Mouse (Mus musculus) MEL (cell line): ENCODE results near the gene Gm20388. TPM values are rescaled to one million over a fixed set of nuclear protein-coding genes. Genes with fewer than 3 reads are reported as not detected.

ENCODE experiments used
- DNase-seq: peaks from one replicate; pipeline ENCODE4 v3.0.0; 2011; ENCODE audit warnings: low read depth, low spot score
- H3K27ac ChIP-seq: 2 replicates; pipeline ENCODE4 v1.5.1; 2012; ENCODE audit warnings: low read depth, mild to moderate bottlenecking, control low read depth, low read length, moderate library complexity; ENCODE audit not compliant: control insufficient read depth
- H3K27me3 ChIP-seq, 2 experiments: fragments of 150-350 bp in 1 of 2; sonication (generic) in 1 of 2; 2 replicates each; pipeline ENCODE4 v1.6.1; 2012; ENCODE audit warnings: low read length in 2 of 2, mild to moderate bottlenecking in 2 of 2, improper control_type of control experiment in 1 of 2, moderate library complexity in 1 of 2; ENCODE audit not compliant: insufficient read depth in 2 of 2, control insufficient read depth in 1 of 2
- H3K36me3 ChIP-seq, 2 experiments: 2 replicates each; pipeline ENCODE4 v1.6.1; 2012 to 2014; ENCODE audit warnings: low read length in 2 of 2, improper control_type of control experiment in 1 of 2, inconsistent platforms in 1 of 2, mild to moderate bottlenecking in 1 of 2; ENCODE audit not compliant: insufficient read depth in 2 of 2, control insufficient read depth in 1 of 2
- H3K4me1 ChIP-seq, 2 experiments: fragments of 150-350 bp in 1 of 2; sonication (generic) in 1 of 2; 2 replicates each; pipeline ENCODE4 v1.6.1; 2012; ENCODE audit warnings: low read length in 2 of 2, improper control_type of control experiment in 1 of 2, mild to moderate bottlenecking in 1 of 2; ENCODE audit not compliant: insufficient read depth in 2 of 2, control insufficient read depth in 1 of 2
- H3K4me3 ChIP-seq, 2 experiments: fragments of 150-350 bp in 1 of 2; sonication (generic) in 1 of 2; 2 replicates each; pipeline ENCODE4 v1.5.1; 2012; ENCODE audit warnings: low read depth in 2 of 2, low read length in 2 of 2, mild to moderate bottlenecking in 2 of 2, moderate library complexity in 2 of 2, control low read depth in 1 of 2, improper control_type of control experiment in 1 of 2; ENCODE audit not compliant: control insufficient read depth in 1 of 2, insufficient read depth in 1 of 2
- H3K79me2 ChIP-seq: 2 replicates; pipeline ENCODE4 v1.6.1; 2012; ENCODE audit warnings: mild to moderate bottlenecking, low read length, moderate library complexity; ENCODE audit not compliant: control insufficient read depth, poor library complexity, insufficient read depth
- H3K9ac ChIP-seq: 2 replicates; pipeline ENCODE4 v1.6.1; 2012; ENCODE audit warnings: low read depth, mild to moderate bottlenecking, control low read depth, low read length, moderate library complexity; ENCODE audit not compliant: control insufficient read depth, poor library complexity, severe bottlenecking
- H3K9me3 ChIP-seq: fragments of 150-350 bp; sonication (generic); replicated peaks from 2 replicates; pipeline ENCODE4 v1.6.1; 2012; ENCODE audit warnings: mild to moderate bottlenecking, low read length, improper control_type of control experiment, moderate library complexity; ENCODE audit not compliant: insufficient read depth
- BHLHE40 ChIP-seq: IDR thresholded peaks from 2 replicates; pipeline ENCODE4 v1.6.1; 2012; ENCODE audit warnings: low read depth, mild to moderate bottlenecking, inconsistent platforms, low read length, improper control_type of control experiment, borderline replicate concordance
- CHD1 ChIP-seq: IDR thresholded peaks from 2 replicates; pipeline ENCODE4 v1.6.1; 2012; ENCODE audit warnings: low read depth, mild to moderate bottlenecking, inconsistent platforms, low read length, improper control_type of control experiment
- CHD2 ChIP-seq: IDR thresholded peaks from 2 replicates; pipeline ENCODE4 v1.6.1; 2011; ENCODE audit warnings: low read length, improper control_type of control experiment
- CTCF ChIP-seq, 3 experiments: IDR thresholded peaks in 2 of 3; conservative IDR thresholded peaks in 1 of 3; 2 replicates each; pipeline ENCODE4 v1.5.1; 2011 to 2012; ENCODE audit warnings: low read length in 3 of 3, low read depth in 2 of 3, mild to moderate bottlenecking in 2 of 3, improper control_type of control experiment in 1 of 3, inconsistent platforms in 1 of 3, mixed read lengths in 1 of 3, moderate library complexity in 1 of 3; ENCODE audit not compliant: control insufficient read depth in 1 of 3, insufficient read depth in 1 of 3, poor library complexity in 1 of 3, severe bottlenecking in 1 of 3
- E2F4 ChIP-seq: IDR thresholded peaks from 2 replicates; pipeline ENCODE4 v1.6.1; 2011; ENCODE audit warnings: low read depth, low read length, improper control_type of control experiment, borderline replicate concordance
- ELF1 ChIP-seq: IDR thresholded peaks from 2 replicates; pipeline ENCODE4 v1.6.1; 2014; ENCODE audit warnings: low read depth, mild to moderate bottlenecking, inconsistent platforms, low read length, improper control_type of control experiment, moderate library complexity
- EP300 ChIP-seq, 2 experiments: IDR thresholded peaks; 2 replicates each; pipeline ENCODE4 v1.6.1; 2011; ENCODE audit warnings: improper control_type of control experiment in 2 of 2, low read length in 2 of 2, low read depth in 1 of 2, mild to moderate bottlenecking in 1 of 2
- ETS1 ChIP-seq: IDR thresholded peaks from 2 replicates; pipeline ENCODE4 v1.6.1; 2012; ENCODE audit warnings: low read depth, mild to moderate bottlenecking, inconsistent platforms, low read length, improper control_type of control experiment, moderate library complexity
- GABPA ChIP-seq: IDR thresholded peaks from 2 replicates; pipeline ENCODE4 v1.6.1; 2012; ENCODE audit warnings: low read depth, mild to moderate bottlenecking, inconsistent platforms, low read length, improper control_type of control experiment, moderate library complexity
- GATA1 ChIP-seq: IDR thresholded peaks from 2 replicates; pipeline ENCODE4 v1.6.1; 2011; ENCODE audit warnings: low read depth, low read length, improper control_type of control experiment
- HCFC1 ChIP-seq: IDR thresholded peaks from 2 replicates; pipeline ENCODE4 v1.6.1; 2012; ENCODE audit warnings: low read depth, mild to moderate bottlenecking, inconsistent platforms, low read length, improper control_type of control experiment, moderate library complexity
- JUND ChIP-seq: IDR thresholded peaks from 2 replicates; pipeline ENCODE4 v1.6.1; 2011; ENCODE audit warnings: low read depth, mild to moderate bottlenecking, improper control_type of control experiment, low read length
- MAFK ChIP-seq: IDR thresholded peaks from 2 replicates; pipeline ENCODE4 v1.6.1; 2011; ENCODE audit warnings: low read depth, mild to moderate bottlenecking, low read length, improper control_type of control experiment, borderline replicate concordance
- MAZ ChIP-seq: IDR thresholded peaks from 2 replicates; pipeline ENCODE4 v1.6.1; 2012; ENCODE audit warnings: low read depth, mild to moderate bottlenecking, inconsistent platforms, low read length, improper control_type of control experiment
- MEF2A ChIP-seq: IDR thresholded peaks from 2 replicates; pipeline ENCODE4 v1.6.1; 2014; ENCODE audit warnings: low read depth, mild to moderate bottlenecking, inconsistent platforms, low read length, improper control_type of control experiment; ENCODE audit not compliant: poor library complexity, insufficient replicate concordance, severe bottlenecking; ENCODE audit errors: extremely low read depth
- MXI1 ChIP-seq: IDR thresholded peaks from 2 replicates; pipeline ENCODE4 v1.6.1; 2011; ENCODE audit warnings: mild to moderate bottlenecking, low read depth, low read length, improper control_type of control experiment
- MYB ChIP-seq: IDR thresholded peaks from 2 replicates; pipeline ENCODE4 v1.6.1; 2011; ENCODE audit warnings: mild to moderate bottlenecking, low read depth, low read length, improper control_type of control experiment
- MYC ChIP-seq: IDR thresholded peaks from 2 replicates; pipeline ENCODE4 v1.6.1; 2011; ENCODE audit warnings: low read depth, mild to moderate bottlenecking, low read length, improper control_type of control experiment, moderate library complexity
- NELFE ChIP-seq: IDR thresholded peaks from 2 replicates; pipeline ENCODE4 v1.6.1; 2011; ENCODE audit warnings: low read depth, low read length, improper control_type of control experiment
- NRF1 ChIP-seq: IDR thresholded peaks from 2 replicates; pipeline ENCODE4 v1.6.1; 2014; ENCODE audit warnings: low read depth, mild to moderate bottlenecking, inconsistent platforms, low read length, improper control_type of control experiment, moderate library complexity; ENCODE audit not compliant: poor library complexity, insufficient read depth, severe bottlenecking
- POLR2A ChIP-seq, 2 experiments: IDR thresholded peaks; 2 replicates each; pipeline ENCODE4 v1.6.1; 2011 to 2012; ENCODE audit warnings: low read length in 2 of 2, mild to moderate bottlenecking in 2 of 2, control low read depth in 1 of 2, improper control_type of control experiment in 1 of 2, low read depth in 1 of 2, moderate library complexity in 1 of 2; ENCODE audit not compliant: control insufficient read depth in 1 of 2, insufficient read depth in 1 of 2, poor library complexity in 1 of 2
- POLR2AphosphoS2 ChIP-seq: IDR thresholded peaks from 2 replicates; pipeline ENCODE4 v1.6.1; 2011; ENCODE audit warnings: low read length, improper control_type of control experiment
- RAD21 ChIP-seq: IDR thresholded peaks from 2 replicates; pipeline ENCODE4 v1.6.1; 2011; ENCODE audit warnings: mild to moderate bottlenecking, low read depth, low read length, improper control_type of control experiment
- RCOR1 ChIP-seq: IDR thresholded peaks from 2 replicates; pipeline ENCODE4 v1.6.1; 2012; ENCODE audit warnings: low read depth, mild to moderate bottlenecking, inconsistent platforms, low read length, improper control_type of control experiment
- SIN3A ChIP-seq: IDR thresholded peaks from 2 replicates; pipeline ENCODE4 v1.6.1; 2012; ENCODE audit warnings: low read length, improper control_type of control experiment, inconsistent platforms
- SMC3 ChIP-seq: IDR thresholded peaks from 2 replicates; pipeline ENCODE4 v1.6.1; 2011; ENCODE audit warnings: low read depth, low read length, improper control_type of control experiment
- TAL1 ChIP-seq: IDR thresholded peaks from 2 replicates; pipeline ENCODE4 v1.6.1; 2012; ENCODE audit warnings: mild to moderate bottlenecking, inconsistent platforms, low read length, moderate library complexity, mixed read lengths
- TBP ChIP-seq: IDR thresholded peaks from 2 replicates; pipeline ENCODE4 v1.8.0; 2011; ENCODE audit warnings: low read depth, low read length, improper control_type of control experiment
- TCF12 ChIP-seq: IDR thresholded peaks from 2 replicates; pipeline ENCODE4 v1.6.1; 2014; ENCODE audit warnings: low read depth, mild to moderate bottlenecking, inconsistent platforms, low read length, improper control_type of control experiment, moderate library complexity
- UBTF ChIP-seq: IDR thresholded peaks from 2 replicates; pipeline ENCODE4 v1.6.1; 2012; ENCODE audit warnings: low read depth, mild to moderate bottlenecking, inconsistent platforms, low read length, improper control_type of control experiment, moderate library complexity, borderline replicate concordance; ENCODE audit not compliant: insufficient read depth
- USF1 ChIP-seq: IDR thresholded peaks from 2 replicates; pipeline ENCODE4 v1.6.1; 2014; ENCODE audit warnings: low read depth, mild to moderate bottlenecking, inconsistent platforms, low read length, improper control_type of control experiment, moderate library complexity
- ZC3H11A ChIP-seq: IDR thresholded peaks from 2 replicates; pipeline ENCODE4 v1.6.1; 2012; ENCODE audit warnings: low read depth, mild to moderate bottlenecking, inconsistent platforms, low read length, improper control_type of control experiment
- ZKSCAN1 ChIP-seq: IDR thresholded peaks from 2 replicates; pipeline ENCODE4 v1.6.1; 2012; ENCODE audit warnings: low read depth, mild to moderate bottlenecking, inconsistent platforms, low read length, improper control_type of control experiment, moderate library complexity
- ZMIZ1 ChIP-seq: IDR thresholded peaks from 2 replicates; pipeline ENCODE4 v1.6.1; 2012; ENCODE audit warnings: low read depth, mild to moderate bottlenecking, inconsistent platforms, low read length, improper control_type of control experiment, moderate library complexity
- ZNF384 ChIP-seq: IDR thresholded peaks from 2 replicates; pipeline ENCODE4 v1.6.1; 2012; ENCODE audit warnings: low read depth, mild to moderate bottlenecking, inconsistent platforms, low read length, improper control_type of control experiment
- polyA plus RNA-seq, 2 experiments: library from polyadenylated mRNA; stranded (reverse) in 1 of 2; unstranded in 1 of 2; fragments of >175 nt in 1 of 2; fragments of >200 nt in 1 of 2; gene quantifications; 2 replicates each; pipeline versions ENCODE4 v1.2.1 to v1.2.4; 2012; ENCODE audit warnings: low replicate concordance in 2 of 2, low read depth in 1 of 2; ENCODE audit not compliant: insufficient read length in 2 of 2, insufficient read depth in 1 of 2, missing spikeins in 1 of 2
- total RNA-seq: library from RNA; depleted of rRNA; stranded (reverse); fragments of 300-350 nt; gene quantifications from 2 replicates; pipeline ENCODE4 v1.2.3, GENCODE M21; 2012

Gene Gm20388
- total and polyA plus RNA-seq, 3 experiments: 11.1 to 17.8 TPM; not detected in 1

- DNase-seq: peak; percentile 97
- Histone ChIP-seq H3K27ac (peak overlapping the region; percentile 90), H3K4me3 (0 out of 4 replicates have a peak overlapping the region, but pooled peaks of 1 of the 2 experiments have one; percentile 3)
- TF ChIP-seq USF1 (no peak), EP300 (IDR thresholded peaks at IDR 0.05; ENCODE audit: low read depth in 1 of 2, low read length in 2 of 2) (peak; percentile 99 to 100), MEF2A (peak; percentile 82; the same call in 1 of the 2 replicates), CTCF (IDR thresholded peaks at IDR 0.05 in 2 of 3, conservative IDR thresholded peaks at IDR 0.05 in 1 of 3; ENCODE audit: control insufficient read depth in 1 of 3, insufficient read depth in 1 of 3, low read depth in 2 of 3, low read length in 3 of 3, poor library complexity in 1 of 3, severe bottlenecking in 1 of 3) (no peak), GATA1 (peak; percentile 99), ZNF384 (peak; percentile 69), BHLHE40 (peak; percentile 89), GABPA (no peak), ETS1 (peak; percentile 98), NRF1 (no peak), UBTF (no peak), MAFK (peak; percentile 77; the same call in 1 of the 2 replicates), MAZ (peak; percentile 98), POLR2AphosphoS2 (peak; percentile 87), ZKSCAN1 (no peak), TCF12 (peak; percentile 100), RCOR1 (peak; percentile 92), RAD21 (peak; percentile 2; the same call in 1 of the 2 replicates), ZC3H11A (no peak), MYC (0 out of 2 replicates have a peak, but pooled peaks have one; percentile 29), TAL1 (peak; percentile 100), CHD2 (peak; percentile 88), POLR2A (IDR thresholded peaks at IDR 0.05; ENCODE audit: control insufficient read depth in 1 of 2, insufficient read depth in 1 of 2, low read depth in 1 of 2, low read length in 2 of 2, poor library complexity in 1 of 2) (peak; percentile 6 to 82; a peak in 3 of 4 replicates), SMC3 (peak; percentile 24; the same call in 1 of the 2 replicates), NELFE (peak; percentile 61), SIN3A (peak; percentile 99), MYB (peak; percentile 91), JUND (peak; percentile 89), ZMIZ1 (peak; percentile 73; the same call in 1 of the 2 replicates), ELF1 (peak; percentile 21; the same call in 1 of the 2 replicates), MXI1 (peak; percentile 34; the same call in 1 of the 2 replicates), E2F4 (peak; percentile 97), HCFC1 (0 out of 2 replicates have a peak, but pooled peaks have one; percentile 52), CHD1 (no peak), TBP (peak; percentile 76)
These were observed 461.2 kb downstream of the Gm20388 start for GRCm38 (mm10) chr8:120371725-120372457.

More at GRCm38 (mm10) chr8:120371725-120372457, 461.2 kb downstream of the Gm20388 start:
- Histone ChIP-seq H3K9ac (peak overlapping the region; percentile 69), H3K4me1 (peaks cover 30 to 76% of the 10 kb centered on the region in 2 experiments), H3K27me3 (no peaks in the 10 kb centered on the region), H3K79me2 (peaks cover 31% of the 10 kb centered on the region), H3K9me3 (no peaks in the 10 kb centered on the region), H3K36me3 (peaks cover 0 to 54% of the 10 kb centered on the region in 2 experiments; a peak in 2 of 4 replicates)
